Mouse (Mus musculus) c-Kit-negative CD71-positive TER-119-positive erythroid progenitor cells, embryonic 14.5 days (primary cell): Measurements from ENCODE around the gene Uba1y.
"Not testable (repeated sequence)": the region's sequence is repeated elsewhere in the genome, so short reads cannot be mapped to it uniquely, and the experiment has no call there.

Experiments used
- DNase-seq: peaks from one replicate; pipeline ENCODE4 v3.0.0-alpha.2; 2013; ENCODE audit warnings: low read depth, low spot score

Uba1y gene

DNA sequence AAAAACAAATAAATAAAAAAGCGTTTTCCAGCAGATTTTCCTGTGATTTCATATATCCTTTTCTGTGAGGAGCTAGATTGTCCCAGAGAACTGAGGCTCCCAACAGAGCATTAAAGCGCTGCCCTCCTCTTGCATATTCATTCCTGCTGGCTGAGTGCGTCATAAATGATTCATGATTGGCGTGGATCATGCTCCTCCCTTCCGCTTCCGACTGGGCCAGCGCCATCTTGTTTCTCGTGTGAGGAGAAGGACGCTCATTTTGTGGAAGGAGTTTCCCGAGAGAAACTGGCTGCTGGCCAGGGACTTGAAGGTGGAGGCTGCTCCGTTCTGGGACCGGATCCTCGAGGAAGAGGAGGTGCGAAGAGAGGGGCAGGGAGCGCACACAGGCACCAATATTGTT is at the start of gene Uba1y:
Uba1y (plus strand) TSS at position 254 of the 400 bp plus-strand sequence.
- no peak for DNase-seq

DNA sequence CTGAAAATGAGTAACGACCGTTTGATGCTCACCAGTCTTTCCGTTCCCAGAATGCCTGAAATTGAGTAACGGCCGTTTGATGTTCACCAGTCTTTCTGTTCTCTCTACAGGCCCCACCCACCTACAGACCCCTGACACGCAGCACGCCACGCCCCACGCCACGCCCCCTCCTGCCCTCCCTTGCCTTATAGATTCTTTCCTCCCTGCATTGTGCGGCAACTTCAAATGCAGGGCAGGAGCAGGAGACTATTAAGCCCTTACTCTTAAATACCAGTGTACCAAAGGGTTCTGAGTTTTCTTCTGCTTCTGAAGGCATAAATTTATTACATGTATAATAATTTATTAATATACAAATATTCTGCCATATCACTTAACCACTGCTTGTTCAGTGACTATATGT is 21.1 kb upstream of the Uba1y start, which contains the start of gene Zfy1:
Zfy1 (minus strand) TSS at position 101 of the 400 bp plus-strand sequence.
- not testable (repeated sequence) for DNase-seq

- no peak for DNase-seq
Observed at GRCm38 (mm10) chrY:808991-809661, 9.3 kb upstream of the Uba1y start.

DNA sequence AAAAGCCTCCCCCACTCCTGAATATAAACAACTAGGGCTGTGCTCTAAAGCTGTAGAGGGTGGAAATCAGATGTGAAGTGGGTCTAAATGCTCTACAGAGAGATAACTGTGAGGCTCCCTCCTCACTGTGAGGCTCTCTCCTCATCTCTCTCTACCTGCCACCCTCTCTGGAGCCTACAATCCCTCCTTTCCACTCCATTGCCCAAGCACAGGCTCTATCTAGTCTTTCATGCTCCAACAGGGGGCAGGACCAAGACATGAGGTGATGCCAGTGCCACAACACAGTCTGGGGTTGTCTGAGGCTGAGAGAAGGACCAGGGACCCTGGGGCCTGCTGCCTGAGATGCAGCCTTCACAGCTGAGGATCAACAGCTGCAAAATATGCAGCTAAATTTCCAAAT is 54.0 kb downstream of the Uba1y start:
- DNase-seq: no peak

GRCm38 (mm10) chrY:872855-873549 is 54.6 kb downstream of the Uba1y start:
- no peak for DNase-seq
